Mouse (Mus musculus) liver, adult 2 months (tissue): ENCODE results near the gene Spdye4c. TPM values are rescaled to one million over a fixed set of nuclear protein-coding genes. Genes with fewer than 3 reads are reported as not detected.
A peak's percentile ranks its signal among the peaks of the same experiment; 100 is the strongest.

ENCODE experiments used
- DNase-seq: peaks from one replicate; pipeline ENCODE4 v3.0.0-alpha.2; 2011; ENCODE audit warnings: low read depth, low spot score; ENCODE audit errors: extremely low read depth
- H3K27ac ChIP-seq: fragments of 200-500 bp; replicated peaks from 2 replicates; pipeline ENCODE4 v1.5.1; 2012; ENCODE audit warnings: low read depth, mild to moderate bottlenecking, control low read depth, inconsistent platforms, low read length; ENCODE audit not compliant: insufficient read depth
- H3K27me3 ChIP-seq: fragments of 200-500 bp; 2 replicates; pipeline ENCODE4 v1.6.1; 2012; ENCODE audit warnings: mild to moderate bottlenecking, moderate library complexity, low read length, inconsistent platforms; ENCODE audit not compliant: control insufficient read depth, insufficient read depth
- H3K36me3 ChIP-seq: fragments of 200-500 bp; 2 replicates; pipeline ENCODE4 v1.6.1; 2012; ENCODE audit warnings: low read length, inconsistent platforms; ENCODE audit not compliant: control insufficient read depth, insufficient read depth
- H3K4me1 ChIP-seq: fragments of 200-500 bp; 2 replicates; pipeline ENCODE4 v1.6.1; 2011; ENCODE audit warnings: low read length; ENCODE audit not compliant: control insufficient read depth, insufficient read depth
- H3K4me3 ChIP-seq: fragments of 200-500 bp; 2 replicates; pipeline ENCODE4 v1.5.1; 2011; ENCODE audit warnings: low read depth, mild to moderate bottlenecking, control low read depth, low read length, moderate library complexity; ENCODE audit not compliant: insufficient read depth
- H3K79me2 ChIP-seq: fragments of 200-500 bp; 2 replicates; pipeline ENCODE4 v1.6.1; 2012; ENCODE audit warnings: inconsistent platforms, mild to moderate bottlenecking, low read length, moderate library complexity; ENCODE audit not compliant: control insufficient read depth, insufficient read depth
- H3K9ac ChIP-seq: fragments of 200-500 bp; 2 replicates; pipeline ENCODE4 v1.6.1; 2012; ENCODE audit warnings: low read depth, mild to moderate bottlenecking, control low read depth, inconsistent platforms, low read length
- CTCF ChIP-seq: fragments of 200-500 bp; IDR thresholded peaks from 2 replicates; pipeline ENCODE4 v1.5.1; 2011; ENCODE audit warnings: low read depth, low read length, control low read depth
- POLR2A ChIP-seq: fragments of 200-500 bp; IDR thresholded peaks from 2 replicates; pipeline ENCODE4 v1.6.1; 2011; ENCODE audit warnings: low read length, control low read depth; ENCODE audit not compliant: insufficient read depth; ENCODE audit errors: extremely low read depth
- WGBS: fragments of 180-500 bp; shearing (Covaris S2); methylation state at CpG from one replicate; pipeline ENCODE4 v1.1.7; 2018; 5-methylcytosine and 5-hydroxymethylcytosine counted together
- polyA plus RNA-seq: library from polyadenylated mRNA; depleted of rRNA; stranded (reverse); fragments of >200 nt; gene quantifications from 2 replicates; pipeline ENCODE4 v1.2.3, GENCODE M21; 2012; rRNA removed
- total RNA-seq: library from RNA; depleted of rRNA; stranded (reverse); fragments of >200 nt; gene quantifications from 2 replicates; pipeline ENCODE4 v1.2.3, GENCODE M21; 2014; rRNA removed

Gene Spdye4c
- not detected in 2 replicates for total RNA-seq
- not detected in 2 replicates for polyA plus RNA-seq

DNA sequence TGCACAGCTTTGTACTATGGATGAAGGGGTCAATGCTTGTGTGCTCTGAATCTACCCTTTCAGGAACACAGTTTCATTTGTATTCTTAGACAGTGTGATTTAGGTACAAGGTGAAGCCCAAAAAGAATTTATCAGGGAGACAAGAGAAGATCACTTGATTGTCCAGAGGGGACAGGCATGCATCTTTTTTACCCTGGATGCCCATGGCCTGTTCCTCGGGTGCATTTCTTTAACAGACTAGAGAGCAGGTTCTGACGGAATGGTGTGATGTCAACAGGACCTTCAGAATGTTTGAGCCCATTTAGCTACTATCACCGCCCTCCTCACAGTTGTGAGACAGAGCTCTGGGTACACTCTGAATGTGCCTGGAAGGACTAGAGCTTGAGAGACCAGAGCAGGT is at the start of gene Spdye4c:
Gene Spdye4c, plus strand, starts transcription at position 301 of the 400 bp plus-strand sequence.
- DNase-seq: no peak
- WGBS: 95% methylated on average over 3 of the region's 3 CpGs
- Histone ChIP-seq H3K27ac (no peak within 1 kb of the TSS), H3K4me3 (no peak within 1 kb of the TSS), H3K79me2 (no peaks in the 10 kb centered on the region), H3K9ac (no peak within 1 kb of the TSS), H3K4me1 (no peaks in the 10 kb centered on the region), H3K36me3 (no peaks in the 10 kb centered on the region), H3K27me3 (no peaks in the 10 kb centered on the region)
- TF ChIP-seq CTCF (no peak), POLR2A (no peak)

GRCm38 (mm10) chr2:128543495-128543894 is 47.5 kb upstream of the Spdye4c start:
- WGBS: 78% methylated on average over 8 of the region's 8 CpGs
- Histone ChIP-seq H3K9ac (no peak overlapping the region), H3K4me1 (no peaks in the 10 kb centered on the region), H3K79me2 (no peaks in the 10 kb centered on the region), H3K27me3 (no peaks in the 10 kb centered on the region), H3K27ac (no peak overlapping the region), H3K36me3 (no peaks in the 10 kb centered on the region), H3K4me3 (no peak overlapping the region)
- DNase-seq: no peak
- TF ChIP-seq CTCF (no peak), POLR2A (no peak)

GRCm38 (mm10) chr2:128544421-128545137 is 46.4 kb upstream of the Spdye4c start:
- Histone ChIP-seq H3K4me1 (no peaks in the 10 kb centered on the region), H3K4me3 (no peak overlapping the region), H3K79me2 (no peaks in the 10 kb centered on the region), H3K27ac (no peak overlapping the region), H3K27me3 (no peaks in the 10 kb centered on the region), H3K36me3 (no peaks in the 10 kb centered on the region), H3K9ac (no peak overlapping the region)
- TF ChIP-seq CTCF: peak; percentile 70
- TF ChIP-seq POLR2A: no peak
- 74% methylated on average over 5 of the region's 5 CpGs for WGBS
- peak; percentile 35 for DNase-seq

DNA sequence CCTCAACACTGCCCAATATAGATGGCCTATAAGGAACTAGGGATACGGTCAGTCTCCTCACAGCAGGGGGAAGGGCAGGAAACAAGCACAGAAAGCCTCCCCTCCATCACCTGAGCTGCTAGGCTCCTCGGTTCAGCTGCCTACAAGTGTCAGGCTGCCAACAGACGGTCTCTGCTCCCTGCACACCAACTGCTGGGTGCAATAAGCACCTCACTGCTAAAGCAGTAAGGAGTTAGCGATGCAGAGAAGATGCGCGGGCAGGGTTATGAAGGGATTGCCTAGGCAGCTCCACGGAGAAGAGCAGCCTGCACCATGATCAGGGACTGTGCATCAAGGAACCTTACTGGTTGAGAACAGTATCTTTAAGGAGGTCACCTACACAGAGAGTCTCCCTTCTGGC is 45.6 kb upstream of the Spdye4c start:
- no peak for TF ChIP-seq POLR2A
- TF ChIP-seq CTCF: no peak
- H3K79me2 ChIP-seq: no peaks in the 10 kb centered on the region
- 94% methylated on average over 7 of the region's 7 CpGs for WGBS
- no peak for DNase-seq
- H3K9ac ChIP-seq: no peak overlapping the region
- H3K27me3 ChIP-seq: no peaks in the 10 kb centered on the region
- H3K36me3 ChIP-seq: no peaks in the 10 kb centered on the region
- H3K4me3 ChIP-seq: no peak overlapping the region
- H3K4me1 ChIP-seq: no peaks in the 10 kb centered on the region
- H3K27ac ChIP-seq: no peak overlapping the region

GRCm38 (mm10) chr2:128547079-128547478 is 43.9 kb upstream of the Spdye4c start:
- no peaks in the 10 kb centered on the region for H3K36me3 ChIP-seq
- no peaks in the 10 kb centered on the region for H3K79me2 ChIP-seq
- DNase-seq: no peak
- H3K9ac ChIP-seq: no peak overlapping the region
- no peak overlapping the region for H3K27ac ChIP-seq
- TF ChIP-seq POLR2A (no peak), CTCF (no peak)
- no peaks in the 10 kb centered on the region for H3K4me1 ChIP-seq
- H3K27me3 ChIP-seq: no peaks in the 10 kb centered on the region
- H3K4me3 ChIP-seq: no peak overlapping the region
- WGBS: 92% methylated on average over 10 of the region's 10 CpGs

- no peaks in the 10 kb centered on the region for H3K4me1 ChIP-seq
- no peak overlapping the region for H3K9ac ChIP-seq
- H3K36me3 ChIP-seq: no peaks in the 10 kb centered on the region
- H3K27ac ChIP-seq: no peak overlapping the region
- 93% methylated on average over 2 of the region's 2 CpGs for WGBS
- TF ChIP-seq CTCF (no peak), POLR2A (no peak)
- no peaks in the 10 kb centered on the region for H3K27me3 ChIP-seq
- H3K4me3 ChIP-seq: no peak overlapping the region
- DNase-seq: no peak
- no peaks in the 10 kb centered on the region for H3K79me2 ChIP-seq
Measured at GRCm38 (mm10) chr2:128548262-128548661, 42.7 kb upstream of the Spdye4c start.
